Mouse (Mus musculus) spleen, embryonic (tissue): Measurements from ENCODE around the gene Otub1.

Experiments used
- CTCF ChIA-PET: fragments of 350-600 bp; sonication (Branson Sonifier 250); formaldehyde crosslinking; loops from one replicate; lab custom pipeline; 2022; lab: Charles Lee

Gene Otub1

DNA sequence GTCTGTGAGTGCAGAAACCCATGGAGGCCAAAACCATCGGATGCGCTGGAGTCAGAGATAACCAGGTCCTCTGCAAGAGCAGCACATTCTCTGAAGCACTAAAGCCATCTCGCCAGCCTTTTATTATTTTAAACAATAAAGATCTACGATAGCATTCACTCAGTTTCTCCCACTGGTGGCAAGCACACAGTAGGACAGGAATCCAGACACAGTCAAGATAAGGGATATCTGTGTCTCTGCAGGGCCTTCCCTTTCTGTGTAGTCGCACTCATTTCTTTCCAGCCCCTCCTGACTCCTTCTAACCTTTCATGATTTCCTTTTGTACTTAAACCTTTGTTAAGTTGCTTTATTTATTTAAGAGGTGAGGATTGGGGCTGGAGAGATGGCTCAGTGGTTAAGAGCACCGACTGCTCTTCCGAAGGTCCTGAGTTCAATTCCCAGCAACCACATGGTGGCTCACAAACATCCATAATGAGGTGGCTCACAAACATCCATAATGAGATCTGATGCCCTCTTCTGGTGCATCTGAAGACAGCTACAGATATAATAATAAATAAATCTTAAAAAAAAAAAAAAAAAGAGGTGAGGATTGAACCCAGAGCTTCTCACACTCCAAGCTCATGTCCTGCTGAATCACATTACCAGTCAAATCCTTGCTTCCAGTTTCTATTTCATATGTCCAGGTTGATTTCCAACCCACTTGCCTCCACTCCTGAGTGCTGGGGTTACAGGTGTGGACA is 4.0 kb upstream of the Otub1 start:
- CTCF ChIA-PET = no interaction called here

DNA sequence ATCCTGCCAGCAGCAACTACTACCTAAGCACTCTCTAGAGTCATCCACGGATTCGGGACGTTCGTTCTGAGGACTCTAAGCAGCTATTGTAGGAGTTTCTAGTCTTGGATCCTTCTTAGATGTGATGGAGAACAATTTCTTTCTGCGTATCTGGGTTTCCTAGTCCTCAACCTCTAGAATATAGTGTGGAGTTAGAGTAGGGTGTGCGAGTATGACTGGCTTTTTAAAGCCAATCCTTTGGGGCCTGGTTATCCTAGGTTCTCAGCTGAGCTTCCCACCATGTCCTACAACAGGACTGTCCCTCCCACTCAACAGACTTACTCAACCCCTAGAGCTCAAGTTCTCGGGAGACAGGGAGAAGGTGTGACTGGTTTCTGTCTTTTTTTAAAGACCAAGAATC is 790 bp downstream of the Otub1 start:
- CTCF ChIA-PET = no interaction called here

DNA sequence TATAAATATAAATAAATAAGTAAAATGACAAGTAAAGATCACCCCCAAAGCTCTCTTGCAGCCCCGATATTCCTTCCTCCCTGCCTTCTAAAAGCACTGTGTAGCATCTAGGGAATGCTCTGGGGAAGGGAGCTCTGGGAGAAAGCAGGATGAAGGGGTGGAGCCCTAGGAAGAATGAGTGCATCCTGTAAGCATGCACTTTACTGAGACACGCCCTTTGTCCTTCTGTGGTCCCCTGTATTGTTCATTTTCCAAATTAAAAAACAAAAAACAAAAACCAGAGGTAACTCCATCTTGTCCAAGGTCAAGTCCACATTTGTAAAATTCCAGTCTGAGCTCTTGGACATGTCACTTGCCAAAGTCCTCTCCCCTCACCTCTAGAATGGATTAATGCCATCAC is 1.2 kb downstream of the Otub1 start:
- CTCF ChIA-PET = interaction anchor here (0.8 kb wide), 1 partner anchor 13 kb away, joined by 3 read pairs; the partner anchor contains the start of gene Cox8a

- CTCF ChIA-PET = no interaction called here
Measured at GRCm38 (mm10) chr19:7200427-7200826, 5.7 kb downstream of the Otub1 start.

DNA sequence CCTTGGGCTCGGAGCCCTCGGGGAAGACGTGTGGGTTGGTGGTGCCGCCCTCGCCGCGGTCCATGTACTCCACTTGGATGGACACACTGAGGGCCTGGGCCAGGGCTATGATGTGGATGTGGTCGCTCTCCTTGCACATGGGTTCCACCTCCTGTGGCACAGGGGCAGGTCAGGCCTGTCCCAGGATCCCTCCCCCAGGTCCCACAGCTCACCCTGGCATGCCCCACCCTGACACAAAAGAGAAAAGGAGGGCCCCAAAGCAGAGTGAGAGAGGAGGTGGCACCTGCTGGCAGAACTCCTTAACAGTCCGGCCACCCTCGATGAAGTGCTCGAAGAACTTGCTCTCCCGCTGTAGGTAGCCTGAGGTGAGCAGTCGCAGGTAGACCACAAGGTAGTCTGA is 7.0 kb downstream of the Otub1 start:
- CTCF ChIA-PET = no interaction called here

GRCm38 (mm10) chr19:7197445-7197844 is 8.7 kb downstream of the Otub1 start:
- CTCF ChIA-PET = no interaction called here

DNA sequence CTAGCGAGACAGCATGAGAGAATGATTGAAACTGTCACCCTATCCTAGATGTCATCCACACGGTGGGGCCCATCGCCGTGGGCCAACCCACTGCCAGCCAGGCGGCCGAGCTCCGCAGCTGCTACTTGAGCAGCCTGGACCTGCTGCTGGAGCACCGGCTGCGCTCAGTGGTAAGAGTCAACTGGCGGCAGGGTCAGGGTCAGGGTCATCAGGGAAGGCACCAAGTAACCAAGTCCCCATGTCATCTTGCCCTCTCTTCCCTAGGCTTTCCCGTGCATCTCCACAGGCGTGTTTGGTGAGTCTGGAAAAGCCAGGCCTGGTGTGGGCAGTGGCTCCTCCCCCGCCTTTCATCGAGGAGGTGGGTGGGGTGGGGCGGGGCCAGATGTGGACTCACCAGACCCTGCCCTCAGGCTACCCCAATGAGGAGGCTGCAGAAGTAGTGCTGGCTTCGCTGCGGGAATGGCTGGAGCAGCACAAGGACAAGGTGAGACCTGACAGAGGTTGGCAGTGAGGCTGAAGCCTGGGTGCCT is 9.3 kb downstream of the Otub1 start:
- CTCF ChIA-PET = no interaction called here

- CTCF ChIA-PET = no interaction called here
Measured at GRCm38 (mm10) chr19:7195900-7196728, 10.0 kb downstream of the Otub1 start.

- CTCF ChIA-PET = no interaction called here
Measured at GRCm38 (mm10) chr19:7192561-7192967, 13.6 kb downstream of the Otub1 start.

- CTCF ChIA-PET = interaction anchor here (0.9 kb wide), 1 partner anchor 125 kb away, joined by 6 read pairs; no protein-coding TSS in a partner anchor
Measured at GRCm38 (mm10) chr19:7191639-7192038, 14.5 kb downstream of the Otub1 start.

GRCm38 (mm10) chr19:7190986-7191385 is 15.1 kb downstream of the Otub1 start:
- CTCF ChIA-PET = interaction anchor here (0.9 kb wide), 1 partner anchor 124 kb away, joined by 6 read pairs; no protein-coding TSS in a partner anchor

DNA sequence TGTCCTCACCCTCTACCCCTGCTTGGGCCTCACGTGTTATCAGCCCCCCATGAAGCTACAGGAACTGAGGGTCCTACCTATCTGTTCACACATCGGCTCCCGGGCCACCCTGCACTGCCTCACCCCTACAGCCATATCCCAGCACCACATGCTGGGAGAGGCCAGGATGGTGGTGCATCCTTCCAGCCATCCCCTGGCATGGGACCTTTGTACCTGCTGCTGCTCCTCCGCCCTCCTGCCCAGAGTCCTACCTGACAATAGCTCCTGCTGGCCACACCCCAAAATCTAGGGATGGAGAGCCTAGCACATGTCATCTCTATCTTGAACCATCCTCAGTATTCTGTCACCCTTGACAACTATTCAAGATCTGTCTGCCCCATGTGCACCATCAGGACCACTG is 17.1 kb downstream of the Otub1 start:
- CTCF ChIA-PET = no interaction called here

DNA sequence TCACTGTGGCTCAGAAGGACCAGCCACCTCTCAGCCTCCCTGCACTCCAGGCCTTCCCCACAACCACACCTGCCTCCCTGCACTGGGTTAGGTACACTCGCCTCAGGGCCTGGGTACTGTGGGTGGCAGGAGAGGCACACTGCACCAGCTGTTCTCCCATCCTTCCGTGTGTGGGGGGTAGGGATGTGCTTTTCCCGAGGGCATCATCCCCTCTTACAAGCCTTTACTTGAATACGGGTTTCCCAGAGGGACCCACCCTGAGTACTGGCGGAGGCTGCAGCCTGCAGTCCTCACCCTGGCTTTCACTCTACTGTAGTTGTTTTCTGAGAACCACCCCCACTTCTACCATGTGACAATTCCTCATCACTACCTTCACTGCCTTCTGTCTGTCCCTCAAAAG is 19.0 kb downstream of the Otub1 start:
- CTCF ChIA-PET = no interaction called here

DNA sequence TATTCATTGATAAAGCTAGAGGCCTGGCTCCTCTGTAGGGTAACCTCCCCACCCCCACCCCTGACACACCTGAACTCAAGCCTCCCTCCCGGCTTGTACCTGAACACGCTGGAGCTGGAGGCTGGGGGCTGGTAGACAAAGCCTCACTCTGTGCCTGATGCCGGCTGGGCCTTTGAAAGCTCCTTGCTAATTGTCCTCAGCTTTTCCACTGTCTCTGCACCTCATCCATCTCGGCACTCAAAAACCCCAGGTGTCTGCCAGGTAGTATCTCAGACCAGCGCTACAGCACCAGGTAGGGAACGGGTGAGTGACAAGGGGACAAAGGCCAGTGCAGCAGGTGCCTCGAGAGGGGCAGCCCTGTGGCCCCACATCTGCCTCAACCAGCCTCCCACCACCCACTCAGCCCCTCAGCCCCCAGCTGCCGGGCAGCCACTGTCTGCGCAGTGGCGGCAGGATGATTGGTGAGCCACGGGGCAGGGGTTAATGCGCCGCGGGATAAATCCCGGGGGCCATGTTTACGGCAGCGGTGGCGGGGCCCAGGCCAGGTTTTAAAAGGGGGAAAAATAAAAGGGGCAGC is 20.3 kb downstream of the Otub1 start:
- CTCF ChIA-PET = no interaction called here

GRCm38 (mm10) chr19:7185059-7185458 is 21.1 kb downstream of the Otub1 start:
- CTCF ChIA-PET = no interaction called here

- CTCF ChIA-PET = no interaction called here
Measured at GRCm38 (mm10) chr19:7183419-7183818, 22.7 kb downstream of the Otub1 start.

GRCm38 (mm10) chr19:7182273-7182949 is 23.7 kb downstream of the Otub1 start:
- CTCF ChIA-PET = no interaction called here

- CTCF ChIA-PET = interaction anchor here (0.6 kb wide), 1 partner anchor 92 kb away, joined by 11 read pairs; no protein-coding TSS in a partner anchor
Measured at GRCm38 (mm10) chr19:7181496-7181895, 24.6 kb downstream of the Otub1 start.

DNA sequence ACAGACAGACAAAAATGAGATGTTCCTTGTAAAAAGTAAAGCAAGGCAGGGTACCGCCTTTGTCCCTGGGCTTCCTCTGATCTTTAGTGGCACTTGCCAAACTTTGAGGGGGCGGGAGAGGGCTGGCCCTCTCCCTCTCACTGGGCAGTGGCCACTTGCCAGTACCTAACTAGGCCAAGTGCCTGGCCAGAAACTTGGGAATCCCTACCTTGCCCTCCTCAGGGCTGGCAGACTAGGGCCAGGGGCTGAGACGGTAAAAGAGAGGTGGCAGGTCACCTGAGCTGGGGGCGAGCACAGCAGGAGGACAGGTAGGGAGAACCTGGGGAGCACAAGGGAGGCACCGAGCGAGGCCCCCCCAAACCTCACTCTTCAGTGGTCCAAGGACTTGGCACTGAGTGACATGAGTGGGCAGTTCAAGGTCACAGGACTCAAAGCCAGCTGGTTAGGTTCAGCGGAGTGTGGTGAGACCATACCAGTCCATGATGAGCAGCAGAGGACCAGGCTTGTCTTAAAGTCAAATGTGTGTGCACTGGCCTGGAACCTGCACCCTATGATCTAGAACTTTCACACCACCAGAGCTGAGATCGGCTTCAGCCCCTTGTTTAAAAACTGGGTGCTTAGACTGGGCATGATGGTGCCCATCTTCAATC is 25.2 kb downstream of the Otub1 start:
- CTCF ChIA-PET = interaction anchor here (0.6 kb wide), 1 partner anchor 93 kb away, joined by 11 read pairs; no protein-coding TSS in a partner anchor

- CTCF ChIA-PET = no interaction called here
Measured at GRCm38 (mm10) chr19:7178841-7179452, 27.2 kb downstream of the Otub1 start.
